Mouse (Mus musculus): ENCODE data around the gene Sars.

Sars gene

DNA sequence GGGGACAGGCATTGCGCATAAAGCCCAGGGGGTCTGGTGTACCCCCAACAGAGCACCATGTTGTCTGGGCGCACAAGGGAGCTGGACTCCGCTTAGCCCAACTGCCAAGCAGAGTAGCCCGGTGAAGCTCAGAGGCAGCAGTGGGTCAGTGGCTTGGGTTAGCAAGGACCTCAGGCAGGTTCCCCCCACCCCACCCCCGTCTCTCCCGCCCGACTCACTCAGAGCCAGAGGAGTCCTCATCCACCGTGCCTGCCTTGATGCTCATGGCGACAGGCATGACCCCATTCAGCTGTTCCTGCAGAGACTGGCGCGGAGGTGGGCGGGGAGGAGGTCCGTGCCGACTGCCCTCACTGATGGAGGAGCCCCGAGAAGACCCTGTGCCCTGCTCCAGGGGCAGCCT is 52.2 kb downstream of the Sars start:
- DNase-seq (ENCODE audit: low read depth, low spot score), result no peak

DNA sequence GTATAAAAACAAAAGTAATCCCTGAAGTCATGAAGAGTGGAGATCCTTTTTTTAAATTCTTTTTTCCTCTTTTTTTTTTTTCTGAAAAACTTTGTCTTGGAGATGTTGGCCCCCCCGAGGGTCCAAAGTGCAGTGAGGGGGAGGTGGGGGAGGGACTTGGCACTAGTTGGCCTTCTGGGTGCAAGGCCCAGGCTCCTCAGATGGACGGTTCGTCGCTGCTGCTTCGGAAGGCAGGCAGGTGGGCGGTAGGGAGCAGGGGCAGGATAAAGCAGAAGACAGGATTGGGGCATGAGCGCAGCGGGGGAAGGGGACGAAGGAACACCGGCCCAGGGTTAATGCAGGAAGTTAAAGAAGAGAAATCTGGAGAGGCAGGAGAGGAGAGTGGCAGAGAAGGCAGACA is 52.7 kb downstream of the Sars start:
- DNase-seq (ENCODE audit: low read depth, low spot score), result no peak

- DNase-seq (ENCODE audit: low read depth, low spot score), result peak; percentile 94
Observed at GRCm38 (mm10) chr3:108389111-108389545, 55.9 kb downstream of the Sars start.

DNA sequence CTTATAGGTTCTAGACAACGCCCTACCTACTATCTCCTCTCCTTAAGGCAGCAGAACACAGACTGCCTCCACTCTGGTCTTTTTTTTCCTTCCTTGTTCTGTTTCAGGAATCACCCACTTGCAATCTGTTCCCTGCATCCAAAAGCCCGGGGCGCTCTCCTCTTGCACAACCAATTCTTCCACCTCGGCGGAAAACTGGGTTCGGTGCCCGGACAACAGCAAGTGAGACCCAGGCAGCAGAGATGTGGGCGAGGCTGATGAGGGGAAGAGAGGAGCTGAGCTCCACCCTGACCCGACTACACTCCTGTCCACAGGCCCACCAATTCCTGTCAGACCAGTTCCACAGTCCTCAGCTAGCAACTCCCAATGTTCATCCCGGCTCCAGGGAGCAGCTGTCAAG is 58.8 kb downstream of the Sars start:
- no peak for DNase-seq (ENCODE audit: low read depth, low spot score)

- no peak for DNase-seq (ENCODE audit: low read depth, low spot score)
Observed at GRCm38 (mm10) chr3:108384425-108384824, 60.6 kb downstream of the Sars start.

GRCm38 (mm10) chr3:108383485-108384354 is 61.3 kb downstream of the Sars start, which contains the start of gene Psrc1:
Gene Psrc1, plus strand, starts transcription at chr3:108383839.
- peak; percentile 76 for DNase-seq (ENCODE audit: low read depth, low spot score)

GRCm38 (mm10) chr3:108381945-108382875 is 62.8 kb downstream of the Sars start:
- no peak for DNase-seq (ENCODE audit: low read depth, low spot score)

DNA sequence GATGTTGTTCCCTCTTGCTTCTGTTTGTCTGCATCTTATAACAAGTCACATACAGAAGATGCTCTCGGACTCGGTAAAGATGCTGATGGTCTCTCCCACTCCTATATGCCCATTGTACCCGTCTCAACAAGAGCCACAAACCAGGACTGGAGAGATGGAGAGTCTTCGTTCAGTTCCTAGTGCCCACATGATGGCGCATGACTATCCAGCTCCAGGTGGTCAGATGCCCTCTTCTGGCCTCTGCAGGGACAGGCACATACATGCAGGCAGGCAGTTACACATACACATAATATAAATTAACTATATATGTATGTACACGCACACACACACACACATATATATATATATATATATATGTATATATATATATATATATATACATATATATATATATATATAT is 64.3 kb downstream of the Sars start:
- DNase-seq (ENCODE audit: low read depth, low spot score), result no peak

- no peak for DNase-seq (ENCODE audit: low read depth, low spot score)
Observed at GRCm38 (mm10) chr3:108378875-108379663, 65.9 kb downstream of the Sars start.
